Mouse (Mus musculus): Measurements from ENCODE around the gene Atxn1. TPM values are rescaled to one million over a fixed set of nuclear protein-coding genes. Genes with fewer than 3 reads are reported as not detected.

Gene Atxn1
- total and polyA plus RNA-seq, 3 experiments = 8.0 to 13.1 (median 9.7) TPM

DNA sequence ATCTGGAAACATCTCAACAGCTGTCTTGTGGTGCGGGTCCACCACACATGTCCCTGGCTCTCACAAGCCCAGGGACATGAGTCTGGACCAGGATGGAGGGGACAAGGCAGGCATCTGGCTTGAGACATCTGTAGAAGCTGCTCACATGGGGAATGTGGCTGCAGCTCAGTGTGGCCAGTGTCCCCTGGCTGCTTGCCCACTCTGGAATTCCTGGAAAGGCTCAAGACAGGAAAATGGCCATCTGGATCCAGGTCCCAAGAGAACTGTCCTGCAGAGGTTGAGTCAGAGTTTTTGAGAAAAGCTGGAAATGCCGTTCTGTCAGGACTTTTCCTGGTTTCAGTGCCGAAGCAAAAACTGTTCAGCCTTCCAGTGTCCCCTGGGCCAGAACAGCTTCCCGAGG, 388.6 kb downstream of the Atxn1 start:
- Histone ChIP-seq H3K4me1 (ENCODE audit: control insufficient read depth in 1 of 2, insufficient read depth in 2 of 2) (peaks cover 0 to 13% of the 10 kb centered on the region in 2 experiments; a peak in 2 of 4 replicates), H3K4me2 (ENCODE audit: insufficient read depth, low read depth, poor library complexity, severe bottlenecking) (no peak overlapping the region), H3K36me3 (replicated peaks in 1 of 2; ENCODE audit: control insufficient read depth in 1 of 2, insufficient read depth in 1 of 2, low read length in 1 of 2) (peaks cover 2 to 70% of the 10 kb centered on the region in 2 experiments), H3K27ac (ENCODE audit: insufficient read depth, low read depth) (no peak overlapping the region), H3K4me3 (replicated peaks in 1 of 3; ENCODE audit: low read depth in 2 of 3, low read length in 2 of 3, poor library complexity in 1 of 3) (no peak overlapping the region), H3K79me2 (replicated peaks; ENCODE audit: control insufficient read depth, extremely low read depth, insufficient read depth, poor library complexity, severe bottlenecking) (no peaks in the 10 kb centered on the region), H3K9me3 (replicated peaks; ENCODE audit: low read length) (no peaks in the 10 kb centered on the region), H3K9ac (ENCODE audit: insufficient read depth, low read depth) (no peak overlapping the region), H3K27me3 (replicated peaks) (no peaks in the 10 kb centered on the region)
- DNase-seq (ENCODE audit: extremely low read depth) = no peak
- TF ChIP-seq GABPA (IDR thresholded peaks at IDR 0.05; ENCODE audit: insufficient replicate concordance, low read depth, low read length) = no peak
- TF ChIP-seq MAZ (IDR thresholded peaks at IDR 0.05; ENCODE audit: low read depth, low read length) = no peak
- no peak for TF ChIP-seq TCF12 (IDR thresholded peaks at IDR 0.05; ENCODE audit: low read depth, low read length)
- TF ChIP-seq POLR2AphosphoS2 (IDR thresholded peaks at IDR 0.05; ENCODE audit: low read depth, low read length) = no peak
- no peak for TF ChIP-seq JUND (conservative IDR thresholded peaks at IDR 0.05; ENCODE audit: low read depth, low read length)
- TF ChIP-seq USF2 (conservative IDR thresholded peaks at IDR 0.05; ENCODE audit: low read depth, low read length) = no peak
- TF ChIP-seq HCFC1 (IDR thresholded peaks at IDR 0.05; ENCODE audit: low read depth, low read length) = no peak
- TF ChIP-seq MAX (IDR thresholded peaks at IDR 0.05; ENCODE audit: low read length) = no peak
- no peak for TF ChIP-seq SIN3A (IDR thresholded peaks at IDR 0.05; ENCODE audit: low read length)
- TF ChIP-seq RAD21 (IDR thresholded peaks at IDR 0.05; ENCODE audit: low read depth, low read length) = no peak
- TF ChIP-seq TBP (conservative IDR thresholded peaks at IDR 0.05; ENCODE audit: low read depth, low read length) = no peak
- TF ChIP-seq ZNF384 (IDR thresholded peaks at IDR 0.05; ENCODE audit: low read depth, low read length) = no peak
- no peak for TF ChIP-seq PAX5 (IDR thresholded peaks at IDR 0.05; ENCODE audit: low read length)
- no peak for TF ChIP-seq ZC3H11A (IDR thresholded peaks at IDR 0.05; ENCODE audit: low read depth, low read length)
- no peak for TF ChIP-seq BHLHE40 (IDR thresholded peaks at IDR 0.05; ENCODE audit: low read depth, low read length)
- TF ChIP-seq RCOR1 (conservative IDR thresholded peaks at IDR 0.05; ENCODE audit: low read depth, low read length) = no peak
- TF ChIP-seq MEF2A (IDR thresholded peaks at IDR 0.05; ENCODE audit: borderline replicate concordance, low read depth, low read length) = no peak
- no peak for TF ChIP-seq NELFE (IDR thresholded peaks at IDR 0.05; ENCODE audit: low read depth, low read length)
- no peak for TF ChIP-seq NRF1 (IDR thresholded peaks at IDR 0.05; ENCODE audit: low read depth, low read length)
- dilution Hi-C loops (cut with MboI; ENCODE audit: extremely low pct_ligation_motif_present, extremely low pct_unique_long_range_greater_than_20kb, low sequenced_read_pairs) = no loop called here
- in situ Hi-C loops (cut with MboI; ENCODE audit: low pct_ligation_motif_present, low pct_unique_long_range_greater_than_20kb, low sequenced_read_pairs) = no loop called here

DNA sequence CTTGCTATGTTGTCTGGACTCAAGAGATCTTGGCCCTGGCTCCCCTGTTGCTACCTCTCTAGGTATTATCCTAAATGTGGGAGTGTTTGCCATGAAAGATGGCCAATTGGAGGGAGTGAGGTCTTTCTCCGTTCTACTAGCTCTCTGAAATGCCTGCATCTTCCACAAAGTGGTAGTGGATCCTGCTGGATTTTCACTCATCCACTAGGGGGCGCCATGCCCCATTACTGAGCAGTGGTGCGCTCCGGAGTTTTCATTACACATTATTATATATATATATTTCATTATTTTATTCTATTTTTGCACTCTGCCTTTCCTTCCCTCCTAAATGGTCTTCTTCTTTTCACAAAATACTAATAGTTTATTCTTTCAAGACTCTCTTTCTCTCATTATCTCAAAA, 392.0 kb downstream of the Atxn1 start:
- DNase-seq (ENCODE audit: extremely low read depth) = peak; percentile 53
- Histone ChIP-seq H3K4me1 (ENCODE audit: control insufficient read depth in 1 of 2, insufficient read depth in 2 of 2) (peaks cover 0 to 18% of the 10 kb centered on the region in 2 experiments; a peak in 2 of 4 replicates), H3K9me3 (replicated peaks; ENCODE audit: low read length) (no peaks in the 10 kb centered on the region), H3K27me3 (replicated peaks) (no peaks in the 10 kb centered on the region), H3K4me2 (ENCODE audit: insufficient read depth, low read depth, poor library complexity, severe bottlenecking) (no peak overlapping the region), H3K27ac (ENCODE audit: insufficient read depth, low read depth) (no peak overlapping the region), H3K79me2 (replicated peaks; ENCODE audit: control insufficient read depth, extremely low read depth, insufficient read depth, poor library complexity, severe bottlenecking) (no peaks in the 10 kb centered on the region), H3K4me3 (replicated peaks in 1 of 3; ENCODE audit: low read depth in 2 of 3, low read length in 2 of 3, poor library complexity in 1 of 3) (no peak overlapping the region), H3K36me3 (replicated peaks in 1 of 2; ENCODE audit: control insufficient read depth in 1 of 2, insufficient read depth in 1 of 2, low read length in 1 of 2) (peaks cover 7 to 65% of the 10 kb centered on the region in 2 experiments), H3K9ac (ENCODE audit: insufficient read depth, low read depth) (no peak overlapping the region)
- TF ChIP-seq SMC3 (IDR thresholded peaks at IDR 0.05; ENCODE audit: low read depth, low read length) (peak; percentile 23), ELF1 (IDR thresholded peaks at IDR 0.05; ENCODE audit: low read depth, low read length) (no peak), RAD21 (IDR thresholded peaks at IDR 0.05; ENCODE audit: low read depth, low read length) (peak; percentile 43), BHLHE40 (IDR thresholded peaks at IDR 0.05; ENCODE audit: low read depth, low read length) (no peak), CTCF (conservative IDR thresholded peaks at IDR 0.05 in 1 of 2, IDR thresholded peaks at IDR 0.05 in 1 of 2; ENCODE audit: low read depth in 2 of 2, low read length in 2 of 2) (peak; percentile 70 to 80)
- in situ Hi-C loops (cut with MboI; ENCODE audit: low pct_ligation_motif_present, low pct_unique_long_range_greater_than_20kb, low sequenced_read_pairs) (no loop called here), dilution Hi-C loops (cut with MboI; ENCODE audit: extremely low pct_ligation_motif_present, extremely low pct_unique_long_range_greater_than_20kb, low sequenced_read_pairs) (no loop called here)
